Mouse (Mus musculus): ENCODE data around the gene Ngrn. TPM values are rescaled to one million over a fixed set of nuclear protein-coding genes. Genes with fewer than 3 reads are reported as not detected.

Ngrn gene
- polyA plus RNA-seq, 1 experiment from 2014 or later = 51.1 TPM

- Histone ChIP-seq H3K4me2 (ENCODE audit: low read length) (no peak overlapping the region), H3K9ac (ENCODE audit: low read length) (no peak overlapping the region), H3K27me3 (replicated peaks; ENCODE audit: control insufficient read depth, insufficient read depth, low read length) (no peaks in the 10 kb centered on the region), H3K9me3 (ENCODE audit: control insufficient read depth, low read length) (no peaks in the 10 kb centered on the region), H3K4me3 (ENCODE audit: low read depth, low read length) (no peak overlapping the region), H3K27ac (ENCODE audit: low read depth) (no peak overlapping the region), H3K36me3 (ENCODE audit: control insufficient read depth, insufficient read depth, low read length) (peaks cover 52% of the 10 kb centered on the region), H3K4me1 (replicated peaks; ENCODE audit: control insufficient read depth, insufficient read depth, low read length) (peaks cover 12% of the 10 kb centered on the region)
- ATAC-seq (replicated peaks; ENCODE audit: low FRiP score, low TSS enrichment, low read depth) = no peak
- WGBS = 87% methylated on average over 3 of the region's 3 CpGs
- DNase-seq (ENCODE audit: low spot score) = no peak
Observed at GRCm38 (mm10) chr7:80299568-80299967, 38.6 kb downstream of the Ngrn start.

DNA sequence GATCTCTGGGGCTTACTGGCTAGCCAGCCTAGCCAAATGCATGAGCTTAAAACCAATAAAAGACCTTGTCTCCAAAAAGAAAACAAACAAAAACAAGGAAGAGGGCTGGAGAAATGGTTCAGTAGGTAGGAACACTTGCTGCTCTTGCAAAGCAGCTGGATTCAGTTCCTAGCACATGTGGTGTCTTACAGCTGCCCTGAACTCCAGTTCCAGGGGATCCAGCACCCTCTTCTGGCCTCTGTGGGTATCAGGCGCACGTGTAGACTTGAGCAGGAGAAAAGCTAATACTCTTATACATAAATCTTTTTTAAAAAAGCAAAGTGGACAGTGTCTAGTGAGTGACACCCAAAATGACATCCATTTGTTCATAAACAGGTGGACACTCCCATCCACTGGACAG, 40.5 kb downstream of the Ngrn start:
- 83% methylated on average over 2 of the region's 2 CpGs for WGBS
- H3K36me3 ChIP-seq (ENCODE audit: control insufficient read depth, insufficient read depth, low read length) = peaks cover 72% of the 10 kb centered on the region

DNA sequence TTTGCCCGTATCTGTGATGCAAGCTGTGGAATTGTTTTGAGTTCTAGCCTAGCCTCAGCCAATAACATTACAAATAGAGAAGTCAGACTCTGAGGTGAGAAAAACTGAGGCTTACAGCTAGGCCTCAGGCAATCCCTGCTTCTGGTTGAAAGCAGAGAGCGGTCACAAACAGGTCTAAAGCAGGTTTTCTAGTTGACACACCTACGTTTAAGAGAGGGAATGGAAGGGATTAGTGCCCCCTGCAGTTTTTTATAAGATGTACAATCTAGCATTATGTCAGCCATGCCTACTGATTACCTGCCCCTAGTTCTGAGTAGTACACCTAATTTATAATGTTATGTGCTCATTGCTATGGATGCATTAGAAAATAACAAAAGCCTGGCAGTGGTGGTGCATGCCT, 46.8 kb downstream of the Ngrn start:
- Histone ChIP-seq H3K9ac (ENCODE audit: low read length) (no peak overlapping the region), H3K4me3 (ENCODE audit: low read depth, low read length) (no peak overlapping the region), H3K27ac (ENCODE audit: low read depth) (no peak overlapping the region), H3K9me3 (ENCODE audit: control insufficient read depth, low read length) (no peaks in the 10 kb centered on the region), H3K4me1 (replicated peaks; ENCODE audit: control insufficient read depth, insufficient read depth, low read length) (no peaks in the 10 kb centered on the region), H3K27me3 (replicated peaks; ENCODE audit: control insufficient read depth, insufficient read depth, low read length) (no peaks in the 10 kb centered on the region), H3K4me2 (ENCODE audit: low read length) (no peak overlapping the region), H3K36me3 (ENCODE audit: control insufficient read depth, insufficient read depth, low read length) (peaks cover 100% of the 10 kb centered on the region)
- DNase-seq (ENCODE audit: low spot score) (no peak), ATAC-seq (replicated peaks; ENCODE audit: low FRiP score, low TSS enrichment, low read depth) (no peak)
- 90% methylated on average over 3 of the region's 3 CpGs for WGBS

More for the DNA sequence above, 40.5 kb downstream of the Ngrn start:
- H3K4me2 ChIP-seq (ENCODE audit: low read length) = no peak overlapping the region
- H3K27ac ChIP-seq (ENCODE audit: low read depth) = no peak overlapping the region
- DNase-seq (ENCODE audit: low spot score) = no peak
- no peak overlapping the region for H3K9ac ChIP-seq (ENCODE audit: low read length)
- no peak overlapping the region for H3K4me3 ChIP-seq (ENCODE audit: low read depth, low read length)
- ATAC-seq (replicated peaks; ENCODE audit: low FRiP score, low TSS enrichment, low read depth) = no peak
- H3K27me3 ChIP-seq (replicated peaks; ENCODE audit: control insufficient read depth, insufficient read depth, low read length) = no peaks in the 10 kb centered on the region
- no peaks in the 10 kb centered on the region for H3K9me3 ChIP-seq (ENCODE audit: control insufficient read depth, low read length)
- 0 out of 2 replicates have a peak, but pooled peaks cover 5% of the 10 kb centered on the region for H3K4me1 ChIP-seq (replicated peaks; ENCODE audit: control insufficient read depth, insufficient read depth, low read length)

DNA sequence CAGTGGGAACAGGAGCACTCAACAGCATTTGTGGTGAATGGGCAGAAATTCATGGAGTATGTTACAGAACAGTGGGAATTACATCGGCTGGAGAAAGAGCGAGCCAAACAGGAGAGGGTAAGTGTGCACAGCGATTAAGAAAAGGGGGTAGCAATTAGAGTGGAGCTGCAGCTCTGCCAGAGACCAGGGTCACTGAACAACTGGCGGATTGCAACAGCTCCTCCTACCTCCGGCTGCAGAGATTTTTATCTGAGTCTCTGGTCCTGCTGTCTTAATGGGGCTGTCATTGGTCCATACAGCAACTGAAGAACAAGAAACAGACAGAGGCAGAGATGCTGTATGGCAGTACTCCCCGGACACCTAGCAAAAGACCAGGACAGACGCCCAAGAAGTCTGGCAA, 49.8 kb downstream of the Ngrn start:
- no peak for ATAC-seq (replicated peaks; ENCODE audit: low FRiP score, low TSS enrichment, low read depth)
- H3K4me3 ChIP-seq (ENCODE audit: low read depth, low read length) = no peak overlapping the region
- WGBS = 81% methylated on average over 7 of the region's 7 CpGs
- H3K36me3 ChIP-seq (ENCODE audit: control insufficient read depth, insufficient read depth, low read length) = peaks cover 100% of the 10 kb centered on the region
- no peak overlapping the region for H3K4me2 ChIP-seq (ENCODE audit: low read length)
- no peak overlapping the region for H3K27ac ChIP-seq (ENCODE audit: low read depth)
- no peaks in the 10 kb centered on the region for H3K27me3 ChIP-seq (replicated peaks; ENCODE audit: control insufficient read depth, insufficient read depth, low read length)
- no peak overlapping the region for H3K9ac ChIP-seq (ENCODE audit: low read length)
- no peaks in the 10 kb centered on the region for H3K4me1 ChIP-seq (replicated peaks; ENCODE audit: control insufficient read depth, insufficient read depth, low read length)
- no peak for DNase-seq (ENCODE audit: low spot score)
- no peaks in the 10 kb centered on the region for H3K9me3 ChIP-seq (ENCODE audit: control insufficient read depth, low read length)

Other genes starting within 250 kb of the Ngrn start
- 16.9 and 18.9 TPM in 2 replicates for gene Zfp710, start 236.4 kb upstream of the Ngrn start, polyA plus RNA-seq (2014; fragmentation: Nextera tagmentation; extraction: Ambion mirVana)
- gene Idh2, start 145.8 kb upstream of the Ngrn start, polyA plus RNA-seq (2014; fragmentation: Nextera tagmentation; extraction: Ambion mirVana) = 603 and 627 TPM in 2 replicates
- 15.1 and 15.9 TPM in 2 replicates for gene Sema4b, start 74.4 kb upstream of the Ngrn start, polyA plus RNA-seq (2014; fragmentation: Nextera tagmentation; extraction: Ambion mirVana)
- 129 and 156 TPM in 2 replicates for gene Cib1, start 28.4 kb upstream of the Ngrn start, polyA plus RNA-seq (2014; fragmentation: Nextera tagmentation; extraction: Ambion mirVana)
- gene Gdpgp1, start 28.4 kb upstream of the Ngrn start, polyA plus RNA-seq (2014; fragmentation: Nextera tagmentation; extraction: Ambion mirVana) = 4.4 and 4.5 TPM in 2 replicates
- 0.56 and 0.66 TPM in 2 replicates for gene Ttll13, start 14.8 kb upstream of the Ngrn start, polyA plus RNA-seq (2014; fragmentation: Nextera tagmentation; extraction: Ambion mirVana)
- 11.4 and 16.6 TPM in 2 replicates for gene Vps33b, start 8.4 kb downstream of the Ngrn start, polyA plus RNA-seq (2014; fragmentation: Nextera tagmentation; extraction: Ambion mirVana)
- 149 and 157 TPM in 2 replicates for gene Prc1, start 33.2 kb downstream of the Ngrn start, polyA plus RNA-seq (2014; fragmentation: Nextera tagmentation; extraction: Ambion mirVana)
- gene Rccd1, start 63.2 kb downstream of the Ngrn start, polyA plus RNA-seq (2014; fragmentation: Nextera tagmentation; extraction: Ambion mirVana) = 13.5 and 14.4 TPM in 2 replicates
- 29.9 and 34.2 TPM in 2 replicates for gene Unc45a, start 79.8 kb downstream of the Ngrn start, polyA plus RNA-seq (2014; fragmentation: Nextera tagmentation; extraction: Ambion mirVana)
- 19.8 and 19.9 TPM in 2 replicates for gene Hddc3, start 81.9 kb downstream of the Ngrn start, polyA plus RNA-seq (2014; fragmentation: Nextera tagmentation; extraction: Ambion mirVana)
- 17.4 and 18.8 TPM in 2 replicates for gene Man2a2, start 110.2 kb downstream of the Ngrn start, polyA plus RNA-seq (2014; fragmentation: Nextera tagmentation; extraction: Ambion mirVana)
- gene Fes, start 126.7 kb downstream of the Ngrn start, polyA plus RNA-seq (2014; fragmentation: Nextera tagmentation; extraction: Ambion mirVana) = 8.0 and 10.1 TPM in 2 replicates
- gene Furin, start 144.2 kb downstream of the Ngrn start, polyA plus RNA-seq (2014; fragmentation: Nextera tagmentation; extraction: Ambion mirVana) = 10.3 and 10.6 TPM in 2 replicates